Mouse (Mus musculus) hindbrain, embryonic 10.5 days (tissue): Measurements from ENCODE around the gene Gpc6. TPM values are rescaled to one million over a fixed set of nuclear protein-coding genes. Genes with fewer than 3 reads are reported as not detected.

Experiments used
- DNase-seq: peaks from one replicate; pipeline ENCODE4 v3.0.0-alpha.2; 2017; ENCODE audit warnings: low spot score
- H3K27ac ChIP-seq: fragments of 300-500 bp; sonication (generic); 2 replicates; pipeline ENCODE4 v1.5.1; 2016; ENCODE audit warnings: mild to moderate bottlenecking, moderate library complexity
- H3K27me3 ChIP-seq: fragments of 300-500 bp; sonication (generic); 2 replicates; pipeline ENCODE4 v1.6.1; 2016; ENCODE audit warnings: mild to moderate bottlenecking; ENCODE audit not compliant: poor library complexity, insufficient read depth, severe bottlenecking
- H3K36me3 ChIP-seq: fragments of 300-500 bp; sonication (generic); 2 replicates; pipeline ENCODE4 v1.6.1; 2016; ENCODE audit warnings: mild to moderate bottlenecking, moderate library complexity
- H3K4me1 ChIP-seq: fragments of 300-500 bp; sonication (generic); replicated peaks from 2 replicates; pipeline ENCODE4 v1.6.1; 2016; ENCODE audit warnings: mild to moderate bottlenecking
- H3K4me3 ChIP-seq: fragments of 300-500 bp; sonication (generic); 2 replicates; pipeline ENCODE4 v1.5.1; 2016; ENCODE audit warnings: mild to moderate bottlenecking, moderate library complexity
- H3K9me3 ChIP-seq: fragments of 300-500 bp; sonication (generic); 2 replicates; pipeline ENCODE4 v1.6.1; 2016; ENCODE audit warnings: mild to moderate bottlenecking, moderate library complexity
- whole genome bisulfite sequencing: fragments of 180-500 bp; shearing (Covaris S2); methylation state at CpG from one replicate; pipeline ENCODE4 v1.1.7; 2016; 5-methylcytosine and 5-hydroxymethylcytosine counted together
- polyA plus RNA-seq: library from polyadenylated mRNA; unstranded; fragments of >200 nt; fragmentation: Nextera tagmentation; extraction: Ambion mirVana; gene quantifications from 2 replicates; pipeline ENCODE4 v1.2.1, GENCODE M21; 2016

The Gpc6 gene
- polyA plus RNA-seq, 1 experiment from 2014 or later: 34.3 TPM

- Histone ChIP-seq H3K4me1 (no peaks in the 10 kb centered on the region), H3K9me3 (no peaks in the 10 kb centered on the region), H3K27me3 (no peaks in the 10 kb centered on the region), H3K4me3 (no peak overlapping the region), H3K27ac (no peak overlapping the region), H3K36me3 (no peaks in the 10 kb centered on the region)
- DNase-seq: no peak
- 74% methylated on average over 1 of the region's 1 CpGs for WGBS
Observed at GRCm38 (mm10) chr14:117130334-117130733, 205.2 kb downstream of the Gpc6 start.

DNA sequence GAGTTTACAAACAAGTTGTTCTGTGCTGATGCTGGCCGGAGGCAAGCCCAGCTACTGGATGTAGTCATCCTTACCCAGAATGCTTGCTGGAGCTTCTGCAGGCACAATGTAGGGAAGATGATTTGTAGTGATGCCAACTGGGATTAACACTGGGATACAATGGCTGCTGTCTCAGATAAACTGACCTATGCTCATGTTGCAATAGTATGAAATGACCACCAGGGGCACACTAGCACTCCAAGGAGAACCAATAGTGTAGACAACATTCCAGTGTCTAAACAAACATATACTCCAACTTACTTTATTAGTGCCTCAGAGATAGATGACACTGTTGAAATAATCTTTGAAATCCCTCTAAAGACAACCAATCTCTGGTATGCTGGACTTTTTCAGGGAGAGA is 206.2 kb downstream of the Gpc6 start:
- Histone ChIP-seq H3K36me3 (no peaks in the 10 kb centered on the region), H3K27ac (no peak overlapping the region), H3K4me1 (no peaks in the 10 kb centered on the region), H3K27me3 (no peaks in the 10 kb centered on the region), H3K9me3 (no peaks in the 10 kb centered on the region), H3K4me3 (no peak overlapping the region)
- DNase-seq: no peak
- 89% methylated on average over 1 of the region's 1 CpGs for WGBS

- no peak overlapping the region for H3K4me3 ChIP-seq
- WGBS: 88% methylated on average over 6 of the region's 6 CpGs
- no peak overlapping the region for H3K27ac ChIP-seq
Observed at GRCm38 (mm10) chr14:117141077-117141848, 216.1 kb downstream of the Gpc6 start.

GRCm38 (mm10) chr14:117146089-117146488 is 221.0 kb downstream of the Gpc6 start:
- Histone ChIP-seq H3K4me3 (no peak overlapping the region), H3K36me3 (no peaks in the 10 kb centered on the region), H3K27ac (no peak overlapping the region), H3K9me3 (no peaks in the 10 kb centered on the region), H3K4me1 (no peaks in the 10 kb centered on the region; the same call in 1 of the 2 replicates), H3K27me3 (no peaks in the 10 kb centered on the region)
- DNase-seq: no peak
- WGBS: 91% methylated on average over 4 of the region's 4 CpGs

More at GRCm38 (mm10) chr14:117141077-117141848, 216.1 kb downstream of the Gpc6 start:
- H3K27me3 ChIP-seq: no peaks in the 10 kb centered on the region
- no peak for DNase-seq
- no peaks in the 10 kb centered on the region for H3K36me3 ChIP-seq
- no peaks in the 10 kb centered on the region for H3K9me3 ChIP-seq
- no peaks in the 10 kb centered on the region; the same call in 1 of the 2 replicates for H3K4me1 ChIP-seq

DNA sequence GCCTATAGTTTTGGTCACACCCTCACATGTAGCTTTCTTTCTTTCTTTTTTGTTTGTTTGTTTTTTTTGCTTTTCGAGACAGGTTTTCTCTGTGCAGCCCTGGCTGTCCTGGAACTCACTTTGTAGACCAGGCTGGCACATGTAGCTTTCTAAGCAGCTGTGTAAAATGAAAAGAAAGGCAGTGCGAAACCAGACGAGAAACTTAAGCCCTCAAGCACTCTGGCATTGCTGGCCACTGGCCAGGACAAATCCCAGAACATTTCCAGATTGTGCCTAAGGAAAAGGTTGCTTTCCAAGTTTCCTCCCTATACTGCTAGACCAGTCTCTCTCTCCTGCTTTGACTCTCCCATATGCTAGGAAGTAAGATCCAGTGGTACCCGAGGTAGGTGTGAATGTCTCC is 221.6 kb downstream of the Gpc6 start:
- H3K36me3 ChIP-seq: no peaks in the 10 kb centered on the region
- H3K4me3 ChIP-seq: no peak overlapping the region
- 86% methylated on average over 4 of the region's 4 CpGs for WGBS
- H3K27me3 ChIP-seq: no peaks in the 10 kb centered on the region
- no peaks in the 10 kb centered on the region; the same call in 1 of the 2 replicates for H3K4me1 ChIP-seq
- H3K9me3 ChIP-seq: no peaks in the 10 kb centered on the region
- H3K27ac ChIP-seq: no peak overlapping the region
- DNase-seq: no peak

GRCm38 (mm10) chr14:117151621-117152020 is 226.5 kb downstream of the Gpc6 start:
- H3K36me3 ChIP-seq: no peaks in the 10 kb centered on the region
- WGBS: 93% methylated on average over 7 of the region's 7 CpGs

DNA sequence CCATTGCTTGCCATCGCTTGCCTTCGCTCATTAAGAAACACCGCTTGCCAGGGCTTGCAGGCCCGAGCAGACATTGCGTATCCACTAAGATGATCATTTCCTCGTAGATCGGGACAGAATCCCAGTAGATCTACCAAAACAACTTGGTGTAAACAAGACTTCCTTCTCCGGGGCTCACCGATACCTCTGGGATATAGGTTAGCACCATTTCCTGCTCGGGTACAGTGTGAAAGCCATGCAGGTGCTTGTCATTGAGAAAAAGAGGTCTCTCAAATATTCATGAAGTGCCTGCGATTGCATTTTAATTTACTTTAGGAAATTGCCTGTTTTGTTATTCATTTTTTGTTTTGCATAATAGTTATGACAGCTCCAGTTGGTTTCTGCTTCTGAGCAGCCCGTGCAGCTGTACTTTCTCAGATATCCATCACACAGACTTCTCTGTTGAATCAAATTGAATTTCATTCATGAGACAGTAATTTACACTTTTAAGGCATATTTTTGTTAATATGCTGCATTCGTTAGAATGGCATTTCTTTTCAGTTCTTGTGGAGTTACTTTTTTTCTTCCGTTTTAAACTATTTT is 230.9 kb downstream of the Gpc6 start:
- no peaks in the 10 kb centered on the region for H3K36me3 ChIP-seq
- H3K27ac ChIP-seq: no peak overlapping the region
- H3K27me3 ChIP-seq: no peaks in the 10 kb centered on the region
- no peaks in the 10 kb centered on the region for H3K9me3 ChIP-seq
- 93% methylated on average over 14 of the region's 14 CpGs for WGBS
- peaks cover 5% of the 10 kb centered on the region for H3K4me1 ChIP-seq
- no peak overlapping the region for H3K4me3 ChIP-seq
- DNase-seq: no peak

More at GRCm38 (mm10) chr14:117151621-117152020, 226.5 kb downstream of the Gpc6 start:
- Histone ChIP-seq H3K9me3 (no peaks in the 10 kb centered on the region), H3K27me3 (no peaks in the 10 kb centered on the region), H3K4me1 (no peaks in the 10 kb centered on the region), H3K4me3 (no peak overlapping the region), H3K27ac (no peak overlapping the region)
- DNase-seq: no peak

- H3K27ac ChIP-seq: no peak overlapping the region
Observed at GRCm38 (mm10) chr14:117157426-117157825, 232.3 kb downstream of the Gpc6 start.

DNA sequence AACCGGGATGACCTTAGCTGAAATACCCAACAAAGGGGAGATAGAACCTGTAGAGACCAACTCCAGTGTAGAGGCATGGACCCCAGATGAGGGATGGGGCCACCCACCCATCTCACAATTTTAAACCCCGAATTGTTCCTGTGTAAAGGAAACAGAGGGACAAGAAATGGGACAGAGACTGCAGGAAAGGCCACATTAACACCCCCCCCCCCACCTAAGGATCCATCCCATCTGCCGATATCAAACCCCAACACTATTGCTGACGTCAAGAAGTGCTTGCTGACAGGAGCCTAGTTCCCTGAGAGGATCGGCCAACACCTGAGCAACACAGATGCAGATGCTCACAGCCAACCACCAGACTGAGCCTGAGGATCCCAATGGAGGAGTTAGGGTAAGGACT is 241.2 kb downstream of the Gpc6 start:
- no peaks in the 10 kb centered on the region for H3K36me3 ChIP-seq
- H3K4me1 ChIP-seq: peaks cover under 1% of the 10 kb centered on the region; the same call in 1 of the 2 replicates
- H3K27ac ChIP-seq: no peak overlapping the region
- no peak overlapping the region for H3K4me3 ChIP-seq
- DNase-seq: no peak
- H3K9me3 ChIP-seq: no peaks in the 10 kb centered on the region
- 94% methylated on average over 5 of the region's 5 CpGs for WGBS
- no peaks in the 10 kb centered on the region for H3K27me3 ChIP-seq

More at GRCm38 (mm10) chr14:117157426-117157825, 232.3 kb downstream of the Gpc6 start:
- no peaks in the 10 kb centered on the region for H3K9me3 ChIP-seq
- peaks cover 8% of the 10 kb centered on the region for H3K4me1 ChIP-seq
- no peaks in the 10 kb centered on the region for H3K27me3 ChIP-seq
- no peaks in the 10 kb centered on the region for H3K36me3 ChIP-seq
- no peak for DNase-seq
- H3K4me3 ChIP-seq: no peak overlapping the region
- WGBS: 90% methylated on average over 3 of the region's 3 CpGs

- no peak overlapping the region for H3K4me3 ChIP-seq
- WGBS: 92% methylated on average over 2 of the region's 2 CpGs
- no peaks in the 10 kb centered on the region for H3K27me3 ChIP-seq
- no peaks in the 10 kb centered on the region for H3K9me3 ChIP-seq
- DNase-seq: no peak
- no peak overlapping the region for H3K27ac ChIP-seq
- no peaks in the 10 kb centered on the region for H3K4me1 ChIP-seq
- H3K36me3 ChIP-seq: peaks cover 4% of the 10 kb centered on the region; the same call in 1 of the 2 replicates
Observed at GRCm38 (mm10) chr14:117193364-117193763, 268.2 kb downstream of the Gpc6 start.

DNA sequence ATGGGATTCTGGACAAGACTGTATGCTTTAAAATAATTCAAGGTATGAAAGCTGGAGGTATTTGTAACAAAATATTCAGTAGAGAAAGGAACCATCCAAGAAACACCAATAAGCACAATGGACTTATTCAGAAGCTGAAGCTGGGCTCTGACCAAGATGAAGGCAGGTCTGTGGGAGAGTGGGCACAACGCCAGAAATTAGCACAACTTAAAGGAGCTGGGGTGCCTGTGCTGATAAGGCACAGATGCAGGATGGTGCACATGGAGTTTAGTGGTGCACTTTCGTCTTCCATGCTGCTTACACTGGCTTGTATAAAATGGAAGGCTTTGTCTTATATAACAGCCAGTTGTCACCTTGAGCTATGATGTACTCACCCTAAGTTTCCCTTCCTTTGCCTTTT is 276.9 kb downstream of the Gpc6 start:
- no peak for DNase-seq
- no peak overlapping the region for H3K4me3 ChIP-seq
- H3K36me3 ChIP-seq: no peaks in the 10 kb centered on the region
- no peaks in the 10 kb centered on the region for H3K4me1 ChIP-seq
- H3K9me3 ChIP-seq: no peaks in the 10 kb centered on the region
- no peak overlapping the region for H3K27ac ChIP-seq
- 85% methylated on average over 2 of the region's 2 CpGs for WGBS
- H3K27me3 ChIP-seq: no peaks in the 10 kb centered on the region

- 93% methylated on average over 3 of the region's 3 CpGs for WGBS
- DNase-seq: no peak
- no peak overlapping the region for H3K27ac ChIP-seq
- no peaks in the 10 kb centered on the region for H3K4me1 ChIP-seq
- H3K4me3 ChIP-seq: no peak overlapping the region
- H3K36me3 ChIP-seq: no peaks in the 10 kb centered on the region
- H3K9me3 ChIP-seq: no peaks in the 10 kb centered on the region
- no peaks in the 10 kb centered on the region for H3K27me3 ChIP-seq
Observed at GRCm38 (mm10) chr14:117203960-117204359, 278.8 kb downstream of the Gpc6 start.

- Histone ChIP-seq H3K4me3 (no peak overlapping the region), H3K4me1 (no peaks in the 10 kb centered on the region), H3K27ac (no peak overlapping the region), H3K9me3 (no peaks in the 10 kb centered on the region), H3K27me3 (no peaks in the 10 kb centered on the region), H3K36me3 (no peaks in the 10 kb centered on the region)
- DNase-seq: no peak
Observed at GRCm38 (mm10) chr14:117214373-117214772, 289.3 kb downstream of the Gpc6 start.
